Mouse (Mus musculus) kidney, adult 11 months (tissue): ENCODE measurements around the gene Grpr.

Experiments
- DNase-seq: peaks from one replicate; pipeline ENCODE4 v3.0.0; 2022

Grpr gene

GRCm38 (mm10) chrX:163549666-163550065 is at the start of gene Grpr:
Grpr (minus strand) TSS chrX:163549677.
- peak; percentile 7 for DNase-seq

DNA sequence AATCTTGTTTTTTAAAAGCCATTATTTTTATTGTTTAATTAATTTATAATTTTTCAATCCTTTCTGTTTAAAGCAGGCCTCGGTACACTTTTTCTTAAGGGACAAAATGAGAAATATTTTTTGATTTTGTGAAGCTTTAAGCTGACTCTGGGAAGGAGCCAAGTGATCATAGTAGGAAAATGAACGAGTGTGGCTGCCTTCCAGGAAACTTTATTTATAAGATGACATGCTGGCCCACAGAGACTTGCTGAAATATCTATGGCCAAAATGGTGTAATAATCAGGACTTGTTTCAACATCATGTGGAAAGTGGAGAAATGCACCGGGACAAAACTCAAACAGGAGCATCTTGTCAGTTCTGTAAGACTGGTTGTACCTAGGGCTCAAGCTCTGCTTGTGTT is 11.0 kb upstream of the Grpr start:
- no peak for DNase-seq

GRCm38 (mm10) chrX:163547042-163547441 is 2.4 kb downstream of the Grpr start:
- no peak for DNase-seq

DNA sequence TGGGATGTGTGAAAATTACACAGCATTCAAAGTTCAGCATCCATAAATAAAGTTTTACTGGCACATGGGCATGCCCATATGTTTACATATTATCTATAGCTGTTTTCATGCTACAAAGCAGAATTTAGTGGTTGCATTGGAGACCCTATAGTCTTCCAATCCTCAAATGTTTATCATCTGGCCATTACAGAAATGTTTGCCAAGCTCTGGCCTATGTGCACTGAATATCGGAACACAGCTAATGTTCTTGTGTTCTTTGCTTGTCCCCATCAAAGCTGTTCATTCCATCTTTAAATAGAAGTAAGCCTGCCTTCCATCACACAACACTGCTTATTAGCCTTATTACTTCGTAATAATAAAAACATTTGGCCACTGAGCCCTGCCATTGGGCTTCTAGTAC is 16.6 kb downstream of the Grpr start:
- DNase-seq: no peak

DNA sequence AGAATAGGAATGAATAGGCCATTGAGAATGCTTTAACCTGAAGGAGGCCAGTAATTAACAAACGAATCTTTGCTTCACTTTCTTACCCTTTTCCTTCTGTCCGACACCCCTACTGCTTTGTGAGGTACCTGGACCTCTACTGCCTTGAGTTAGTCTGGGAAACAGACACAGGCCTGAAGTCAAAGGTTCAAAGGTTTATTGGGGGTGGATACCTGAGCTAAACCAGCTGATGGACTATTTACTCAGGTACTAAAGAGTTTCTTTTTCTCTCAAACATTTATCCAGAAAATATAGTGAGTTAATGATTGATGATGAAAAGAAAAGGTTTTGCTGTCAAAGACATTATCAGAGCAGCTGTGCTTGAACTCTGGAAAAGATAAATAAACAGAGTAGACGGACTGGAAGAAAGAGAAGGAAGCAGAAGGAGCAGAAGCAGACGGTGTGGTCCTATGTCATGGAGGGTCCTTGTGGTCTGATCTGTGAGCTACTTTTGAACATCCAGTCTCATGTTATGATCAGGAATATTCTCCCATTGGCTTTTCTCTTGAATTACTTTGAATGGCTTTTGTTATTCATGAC is 30.4 kb downstream of the Grpr start:
- DNase-seq: no peak

- no peak for DNase-seq
Measured at GRCm38 (mm10) chrX:163511766-163512165, 37.7 kb downstream of the Grpr start.

- no peak for DNase-seq
Measured at GRCm38 (mm10) chrX:163502088-163502487, 47.4 kb downstream of the Grpr start.
